Mouse (Mus musculus): ENCODE measurements around the gene Pde4d.

DNA sequence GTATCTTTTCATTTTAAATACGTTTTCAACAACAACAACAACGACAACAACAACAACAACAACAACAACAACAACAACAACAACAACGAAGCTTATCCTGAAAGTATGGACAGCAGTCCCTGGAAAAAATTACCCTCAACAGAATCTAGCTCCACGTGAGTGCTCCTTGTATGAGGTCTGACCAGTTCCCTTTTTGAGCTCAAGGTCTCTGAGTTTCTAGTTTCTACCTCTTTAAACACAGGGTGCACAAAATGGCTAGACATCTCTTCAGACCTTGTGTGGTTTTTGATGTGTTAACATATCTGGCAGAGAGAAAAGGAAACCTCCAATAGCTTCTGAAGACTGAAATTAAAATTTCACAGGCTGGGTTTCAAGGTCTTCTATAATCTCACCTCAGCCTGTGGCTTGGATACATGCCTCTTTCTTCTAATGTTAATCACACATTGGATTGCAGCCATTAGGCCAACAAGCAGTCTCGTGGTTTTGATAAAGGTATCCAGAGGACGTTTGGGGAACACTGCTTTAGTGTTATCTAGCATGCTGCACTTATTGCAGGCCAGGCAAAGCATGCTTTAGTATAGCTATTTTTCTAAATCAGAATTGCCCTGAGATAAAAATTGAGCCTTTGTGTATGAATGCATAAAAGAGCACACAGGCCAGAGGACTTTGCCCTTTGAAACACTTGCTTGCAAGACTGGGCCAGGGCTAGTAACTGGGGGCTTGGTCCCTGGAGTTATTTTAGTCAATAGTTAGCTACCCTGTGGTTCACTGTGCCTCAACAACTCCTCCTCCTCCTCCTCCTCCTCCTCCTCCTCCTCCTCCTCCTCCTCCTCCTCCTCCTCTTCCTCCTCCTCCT lies 3.5 kb downstream of the Pde4d start:
- TF ChIP-seq CTCF (IDR thresholded peaks at IDR 0.05; ENCODE audit: control insufficient read depth, insufficient read depth, insufficient read length): no peak
- no peak for TF ChIP-seq MYOG (IDR thresholded peaks at IDR 0.05; ENCODE audit: control insufficient read depth, extremely low read depth, insufficient read length)
- TF ChIP-seq MYOD1 (IDR thresholded peaks at IDR 0.05; ENCODE audit: control insufficient read depth, insufficient read length, low read depth): no peak
